Mouse (Mus musculus) MEL (cell line): Measurements from ENCODE around the gene Lrrc74a. TPM values are rescaled to one million over a fixed set of nuclear protein-coding genes. Genes with fewer than 3 reads are reported as not detected.

ENCODE experiments used
- DNase-seq: peaks from one replicate; pipeline ENCODE4 v3.0.0; 2011; ENCODE audit warnings: low read depth, low spot score
- H3K27ac ChIP-seq: 2 replicates; pipeline ENCODE4 v1.5.1; 2012; ENCODE audit warnings: low read depth, mild to moderate bottlenecking, control low read depth, low read length, moderate library complexity; ENCODE audit not compliant: control insufficient read depth
- H3K27me3 ChIP-seq, 2 experiments: fragments of 150-350 bp in 1 of 2; sonication (generic) in 1 of 2; 2 replicates each; pipeline ENCODE4 v1.6.1; 2012; ENCODE audit warnings: low read length in 2 of 2, mild to moderate bottlenecking in 2 of 2, improper control_type of control experiment in 1 of 2, moderate library complexity in 1 of 2; ENCODE audit not compliant: insufficient read depth in 2 of 2, control insufficient read depth in 1 of 2
- H3K36me3 ChIP-seq, 2 experiments: 2 replicates each; pipeline ENCODE4 v1.6.1; 2012 to 2014; ENCODE audit warnings: low read length in 2 of 2, improper control_type of control experiment in 1 of 2, inconsistent platforms in 1 of 2, mild to moderate bottlenecking in 1 of 2; ENCODE audit not compliant: insufficient read depth in 2 of 2, control insufficient read depth in 1 of 2
- H3K4me1 ChIP-seq, 2 experiments: fragments of 150-350 bp in 1 of 2; sonication (generic) in 1 of 2; 2 replicates each; pipeline ENCODE4 v1.6.1; 2012; ENCODE audit warnings: low read length in 2 of 2, improper control_type of control experiment in 1 of 2, mild to moderate bottlenecking in 1 of 2; ENCODE audit not compliant: insufficient read depth in 2 of 2, control insufficient read depth in 1 of 2
- H3K4me3 ChIP-seq, 2 experiments: fragments of 150-350 bp in 1 of 2; sonication (generic) in 1 of 2; 2 replicates each; pipeline ENCODE4 v1.5.1; 2012; ENCODE audit warnings: low read depth in 2 of 2, low read length in 2 of 2, mild to moderate bottlenecking in 2 of 2, moderate library complexity in 2 of 2, control low read depth in 1 of 2, improper control_type of control experiment in 1 of 2; ENCODE audit not compliant: control insufficient read depth in 1 of 2, insufficient read depth in 1 of 2
- H3K79me2 ChIP-seq: 2 replicates; pipeline ENCODE4 v1.6.1; 2012; ENCODE audit warnings: mild to moderate bottlenecking, low read length, moderate library complexity; ENCODE audit not compliant: control insufficient read depth, poor library complexity, insufficient read depth
- H3K9ac ChIP-seq: 2 replicates; pipeline ENCODE4 v1.6.1; 2012; ENCODE audit warnings: low read depth, mild to moderate bottlenecking, control low read depth, low read length, moderate library complexity; ENCODE audit not compliant: control insufficient read depth, poor library complexity, severe bottlenecking
- H3K9me3 ChIP-seq: fragments of 150-350 bp; sonication (generic); replicated peaks from 2 replicates; pipeline ENCODE4 v1.6.1; 2012; ENCODE audit warnings: mild to moderate bottlenecking, low read length, improper control_type of control experiment, moderate library complexity; ENCODE audit not compliant: insufficient read depth
- CHD2 ChIP-seq: IDR thresholded peaks from 2 replicates; pipeline ENCODE4 v1.6.1; 2011; ENCODE audit warnings: low read length, improper control_type of control experiment
- CTCF ChIP-seq, 3 experiments: IDR thresholded peaks in 2 of 3; conservative IDR thresholded peaks in 1 of 3; 2 replicates each; pipeline ENCODE4 v1.5.1; 2011 to 2012; ENCODE audit warnings: low read length in 3 of 3, low read depth in 2 of 3, mild to moderate bottlenecking in 2 of 3, improper control_type of control experiment in 1 of 3, inconsistent platforms in 1 of 3, mixed read lengths in 1 of 3, moderate library complexity in 1 of 3; ENCODE audit not compliant: control insufficient read depth in 1 of 3, insufficient read depth in 1 of 3, poor library complexity in 1 of 3, severe bottlenecking in 1 of 3
- E2F4 ChIP-seq: IDR thresholded peaks from 2 replicates; pipeline ENCODE4 v1.6.1; 2011; ENCODE audit warnings: low read depth, low read length, improper control_type of control experiment, borderline replicate concordance
- HCFC1 ChIP-seq: IDR thresholded peaks from 2 replicates; pipeline ENCODE4 v1.6.1; 2012; ENCODE audit warnings: low read depth, mild to moderate bottlenecking, inconsistent platforms, low read length, improper control_type of control experiment, moderate library complexity
- MAFK ChIP-seq: IDR thresholded peaks from 2 replicates; pipeline ENCODE4 v1.6.1; 2011; ENCODE audit warnings: low read depth, mild to moderate bottlenecking, low read length, improper control_type of control experiment, borderline replicate concordance
- MAZ ChIP-seq: IDR thresholded peaks from 2 replicates; pipeline ENCODE4 v1.6.1; 2012; ENCODE audit warnings: low read depth, mild to moderate bottlenecking, inconsistent platforms, low read length, improper control_type of control experiment
- MEF2A ChIP-seq: IDR thresholded peaks from 2 replicates; pipeline ENCODE4 v1.6.1; 2014; ENCODE audit warnings: low read depth, mild to moderate bottlenecking, inconsistent platforms, low read length, improper control_type of control experiment; ENCODE audit not compliant: poor library complexity, insufficient replicate concordance, severe bottlenecking; ENCODE audit errors: extremely low read depth
- MXI1 ChIP-seq: IDR thresholded peaks from 2 replicates; pipeline ENCODE4 v1.6.1; 2011; ENCODE audit warnings: mild to moderate bottlenecking, low read depth, low read length, improper control_type of control experiment
- MYC ChIP-seq: IDR thresholded peaks from 2 replicates; pipeline ENCODE4 v1.6.1; 2011; ENCODE audit warnings: low read depth, mild to moderate bottlenecking, low read length, improper control_type of control experiment, moderate library complexity
- NELFE ChIP-seq: IDR thresholded peaks from 2 replicates; pipeline ENCODE4 v1.6.1; 2011; ENCODE audit warnings: low read depth, low read length, improper control_type of control experiment
- NRF1 ChIP-seq: IDR thresholded peaks from 2 replicates; pipeline ENCODE4 v1.6.1; 2014; ENCODE audit warnings: low read depth, mild to moderate bottlenecking, inconsistent platforms, low read length, improper control_type of control experiment, moderate library complexity; ENCODE audit not compliant: poor library complexity, insufficient read depth, severe bottlenecking
- POLR2A ChIP-seq, 2 experiments: IDR thresholded peaks; 2 replicates each; pipeline ENCODE4 v1.6.1; 2011 to 2012; ENCODE audit warnings: low read length in 2 of 2, mild to moderate bottlenecking in 2 of 2, control low read depth in 1 of 2, improper control_type of control experiment in 1 of 2, low read depth in 1 of 2, moderate library complexity in 1 of 2; ENCODE audit not compliant: control insufficient read depth in 1 of 2, insufficient read depth in 1 of 2, poor library complexity in 1 of 2
- POLR2AphosphoS2 ChIP-seq: IDR thresholded peaks from 2 replicates; pipeline ENCODE4 v1.6.1; 2011; ENCODE audit warnings: low read length, improper control_type of control experiment
- RAD21 ChIP-seq: IDR thresholded peaks from 2 replicates; pipeline ENCODE4 v1.6.1; 2011; ENCODE audit warnings: mild to moderate bottlenecking, low read depth, low read length, improper control_type of control experiment
- SMC3 ChIP-seq: IDR thresholded peaks from 2 replicates; pipeline ENCODE4 v1.6.1; 2011; ENCODE audit warnings: low read depth, low read length, improper control_type of control experiment
- TBP ChIP-seq: IDR thresholded peaks from 2 replicates; pipeline ENCODE4 v1.8.0; 2011; ENCODE audit warnings: low read depth, low read length, improper control_type of control experiment
- UBTF ChIP-seq: IDR thresholded peaks from 2 replicates; pipeline ENCODE4 v1.6.1; 2012; ENCODE audit warnings: low read depth, mild to moderate bottlenecking, inconsistent platforms, low read length, improper control_type of control experiment, moderate library complexity, borderline replicate concordance; ENCODE audit not compliant: insufficient read depth
- USF1 ChIP-seq: IDR thresholded peaks from 2 replicates; pipeline ENCODE4 v1.6.1; 2014; ENCODE audit warnings: low read depth, mild to moderate bottlenecking, inconsistent platforms, low read length, improper control_type of control experiment, moderate library complexity
- USF2 ChIP-seq, 2 experiments: IDR thresholded peaks; 2 replicates each; pipeline ENCODE4 v1.6.1; 2011 to 2012; ENCODE audit warnings: improper control_type of control experiment in 2 of 2, low read length in 2 of 2, borderline replicate concordance in 1 of 2, inconsistent platforms in 1 of 2, low read depth in 1 of 2, mild to moderate bottlenecking in 1 of 2; ENCODE audit not compliant: insufficient read depth in 1 of 2
- ZC3H11A ChIP-seq: IDR thresholded peaks from 2 replicates; pipeline ENCODE4 v1.6.1; 2012; ENCODE audit warnings: low read depth, mild to moderate bottlenecking, inconsistent platforms, low read length, improper control_type of control experiment
- ZKSCAN1 ChIP-seq: IDR thresholded peaks from 2 replicates; pipeline ENCODE4 v1.6.1; 2012; ENCODE audit warnings: low read depth, mild to moderate bottlenecking, inconsistent platforms, low read length, improper control_type of control experiment, moderate library complexity
- polyA plus RNA-seq, 2 experiments: library from polyadenylated mRNA; stranded (reverse) in 1 of 2; unstranded in 1 of 2; fragments of >175 nt in 1 of 2; fragments of >200 nt in 1 of 2; gene quantifications; 2 replicates each; pipeline versions ENCODE4 v1.2.1 to v1.2.4; 2012; ENCODE audit warnings: low replicate concordance in 2 of 2, low read depth in 1 of 2; ENCODE audit not compliant: insufficient read length in 2 of 2, insufficient read depth in 1 of 2, missing spikeins in 1 of 2
- total RNA-seq: library from RNA; depleted of rRNA; stranded (reverse); fragments of 300-350 nt; gene quantifications from 2 replicates; pipeline ENCODE4 v1.2.3, GENCODE M21; 2012

The Lrrc74a gene
- total and polyA plus RNA-seq, 3 experiments: not detected

- Histone ChIP-seq H3K79me2 (no peaks in the 10 kb centered on the region), H3K4me3 (no peak overlapping the region), H3K27ac (no peak overlapping the region), H3K27me3 (no peaks in the 10 kb centered on the region), H3K9ac (no peak overlapping the region), H3K4me1 (peaks cover 0 to 10% of the 10 kb centered on the region in 2 experiments; a peak in 2 of 4 replicates), H3K36me3 (no peaks in the 10 kb centered on the region), H3K9me3 (no peaks in the 10 kb centered on the region)
- no peak for DNase-seq
- TF ChIP-seq RAD21 (no peak), HCFC1 (no peak), USF1 (no peak), POLR2A (IDR thresholded peaks at IDR 0.05; ENCODE audit: control insufficient read depth in 1 of 2, insufficient read depth in 1 of 2, low read depth in 1 of 2, low read length in 2 of 2, poor library complexity in 1 of 2) (no peak), UBTF (no peak), MEF2A (no peak), MAFK (no peak), POLR2AphosphoS2 (no peak), CHD2 (no peak), ZC3H11A (no peak), CTCF (IDR thresholded peaks at IDR 0.05 in 2 of 3, conservative IDR thresholded peaks at IDR 0.05 in 1 of 3; ENCODE audit: control insufficient read depth in 1 of 3, insufficient read depth in 1 of 3, low read depth in 2 of 3, low read length in 3 of 3, poor library complexity in 1 of 3, severe bottlenecking in 1 of 3) (no peak), MYC (no peak), MXI1 (no peak), E2F4 (no peak), NRF1 (no peak), TBP (no peak), SMC3 (no peak)
These were observed 59.7 kb downstream of the Lrrc74a start for GRCm38 (mm10) chr12:86793830-86794229.

- Histone ChIP-seq H3K4me3 (no peak overlapping the region), H3K9ac (no peak overlapping the region), H3K4me1 (peaks cover 0 to 15% of the 10 kb centered on the region in 2 experiments; a peak in 2 of 4 replicates), H3K27me3 (no peaks in the 10 kb centered on the region), H3K36me3 (no peaks in the 10 kb centered on the region), H3K9me3 (no peaks in the 10 kb centered on the region), H3K79me2 (no peaks in the 10 kb centered on the region), H3K27ac (no peak overlapping the region)
- TF ChIP-seq ZKSCAN1 (no peak), NELFE (no peak), USF1 (no peak), MAZ (no peak), POLR2AphosphoS2 (no peak), USF2 (IDR thresholded peaks at IDR 0.05; ENCODE audit: borderline replicate concordance in 1 of 2, insufficient read depth in 1 of 2, low read depth in 1 of 2, low read length in 2 of 2) (no peak)
- no peak for DNase-seq
These were observed 60.2 kb downstream of the Lrrc74a start for GRCm38 (mm10) chr12:86794331-86794730.
